Mouse (Mus musculus): ENCODE measurements around the gene Mef2b. TPM values are rescaled to one million over a fixed set of nuclear protein-coding genes. Genes with fewer than 3 reads are reported as not detected.
A peak's percentile ranks its signal among the peaks of the same experiment; 100 is the strongest.

Gene Mef2b
- polyA plus RNA-seq, 1 experiment: 0.31 TPM

GRCm38 (mm10) chr8:70114488-70114887 is 25.0 kb upstream of the Mef2b start:
- H3K4me3 ChIP-seq (replicated peaks; ENCODE audit: extremely low read depth, low read depth, low read length): no peak overlapping the region
- no peak for DNase-seq
- WGBS: 20% methylated on average over 6 of the region's 6 CpGs
- H3K4me1 ChIP-seq (ENCODE audit: control insufficient read depth, insufficient read depth, low read length): no peaks in the 10 kb centered on the region
- TF ChIP-seq POLR2A (IDR thresholded peaks at IDR 0.05; ENCODE audit: borderline replicate concordance, extremely low read depth, low read depth, low read length): no peak
- no peak for TF ChIP-seq CTCF (IDR thresholded peaks at IDR 0.05; ENCODE audit: insufficient read depth, low read length)

- no peak for TF ChIP-seq CTCF (IDR thresholded peaks at IDR 0.05; ENCODE audit: insufficient read depth, low read length)
- TF ChIP-seq POLR2A (IDR thresholded peaks at IDR 0.05; ENCODE audit: borderline replicate concordance, extremely low read depth, low read depth, low read length): no peak
- WGBS: 63% methylated on average over 13 of the region's 13 CpGs
- no peak for DNase-seq
- Histone ChIP-seq H3K4me1 (ENCODE audit: control insufficient read depth, insufficient read depth, low read length) (no peaks in the 10 kb centered on the region), H3K4me3 (replicated peaks; ENCODE audit: extremely low read depth, low read depth, low read length) (no peak overlapping the region)
These were observed 24.6 kb upstream of the Mef2b start for GRCm38 (mm10) chr8:70114892-70115291.

GRCm38 (mm10) chr8:70117611-70118010 is 21.9 kb upstream of the Mef2b start:
- DNase-seq: no peak
- 8% methylated on average over 9 of the region's 9 CpGs for WGBS
- Histone ChIP-seq H3K4me3 (replicated peaks; ENCODE audit: extremely low read depth, low read depth, low read length) (no peak overlapping the region), H3K4me1 (ENCODE audit: control insufficient read depth, insufficient read depth, low read length) (no peaks in the 10 kb centered on the region)
- no peak for TF ChIP-seq CTCF (IDR thresholded peaks at IDR 0.05; ENCODE audit: insufficient read depth, low read length)
- no peak for TF ChIP-seq POLR2A (IDR thresholded peaks at IDR 0.05; ENCODE audit: borderline replicate concordance, extremely low read depth, low read depth, low read length)

GRCm38 (mm10) chr8:70118726-70119700 is 20.5 kb upstream of the Mef2b start:
- WGBS: 17% methylated on average over 17 of the region's 17 CpGs
- no peak for DNase-seq
- Histone ChIP-seq H3K4me3 (replicated peaks; ENCODE audit: extremely low read depth, low read depth, low read length) (no peak overlapping the region), H3K4me1 (ENCODE audit: control insufficient read depth, insufficient read depth, low read length) (no peaks in the 10 kb centered on the region)
- TF ChIP-seq POLR2A (IDR thresholded peaks at IDR 0.05; ENCODE audit: borderline replicate concordance, extremely low read depth, low read depth, low read length) (no peak), CTCF (IDR thresholded peaks at IDR 0.05; ENCODE audit: insufficient read depth, low read length) (no peak)

- WGBS: 2% methylated on average over 19 of the region's 19 CpGs
- TF ChIP-seq CTCF (IDR thresholded peaks at IDR 0.05; ENCODE audit: insufficient read depth, low read length) (no peak), POLR2A (IDR thresholded peaks at IDR 0.05; ENCODE audit: borderline replicate concordance, extremely low read depth, low read depth, low read length) (no peak)
- Histone ChIP-seq H3K4me3 (replicated peaks; ENCODE audit: extremely low read depth, low read depth, low read length) (no peak within 1 kb of the TSS), H3K4me1 (ENCODE audit: control insufficient read depth, insufficient read depth, low read length) (no peaks in the 10 kb centered on the region)
- no peak for DNase-seq
These were observed 18.8 kb upstream of the Mef2b start, which contains the start of gene Ncan for GRCm38 (mm10) chr8:70120667-70121066. Gene Ncan, minus strand, starts transcription at chr8:70120873.

GRCm38 (mm10) chr8:70122863-70123262 is 16.6 kb upstream of the Mef2b start:
- no peak for TF ChIP-seq POLR2A (IDR thresholded peaks at IDR 0.05; ENCODE audit: borderline replicate concordance, extremely low read depth, low read depth, low read length)
- TF ChIP-seq CTCF (IDR thresholded peaks at IDR 0.05; ENCODE audit: insufficient read depth, low read length): peak; percentile 42
- no peaks in the 10 kb centered on the region for H3K4me1 ChIP-seq (ENCODE audit: control insufficient read depth, insufficient read depth, low read length)
- 56% methylated on average over 2 of the region's 2 CpGs for WGBS
- no peak overlapping the region for H3K4me3 ChIP-seq (replicated peaks; ENCODE audit: extremely low read depth, low read depth, low read length)
- no peak for DNase-seq

- Histone ChIP-seq H3K4me1 (ENCODE audit: control insufficient read depth, insufficient read depth, low read length) (no peaks in the 10 kb centered on the region), H3K4me3 (replicated peaks; ENCODE audit: extremely low read depth, low read depth, low read length) (no peak overlapping the region)
- whole genome bisulfite sequencing: 58% methylated on average over 8 of the region's 8 CpGs
- DNase-seq: no peak
- no peak for TF ChIP-seq CTCF (IDR thresholded peaks at IDR 0.05; ENCODE audit: insufficient read depth, low read length)
- no peak for TF ChIP-seq POLR2A (IDR thresholded peaks at IDR 0.05; ENCODE audit: borderline replicate concordance, extremely low read depth, low read depth, low read length)
These were observed 14.5 kb upstream of the Mef2b start for GRCm38 (mm10) chr8:70124992-70125391.

- TF ChIP-seq CTCF (IDR thresholded peaks at IDR 0.05; ENCODE audit: insufficient read depth, low read length) (no peak), POLR2A (IDR thresholded peaks at IDR 0.05; ENCODE audit: borderline replicate concordance, extremely low read depth, low read depth, low read length) (no peak)
- Histone ChIP-seq H3K4me3 (replicated peaks; ENCODE audit: extremely low read depth, low read depth, low read length) (no peak overlapping the region), H3K4me1 (ENCODE audit: control insufficient read depth, insufficient read depth, low read length) (peaks cover 3% of the 10 kb centered on the region; the same call in 1 of the 2 replicates)
- DNase-seq: no peak
- WGBS: 50% methylated on average over 3 of the region's 3 CpGs
These were observed 11.1 kb upstream of the Mef2b start for GRCm38 (mm10) chr8:70128435-70128834.

GRCm38 (mm10) chr8:70129309-70129952 is 10.1 kb upstream of the Mef2b start:
- TF ChIP-seq POLR2A (IDR thresholded peaks at IDR 0.05; ENCODE audit: borderline replicate concordance, extremely low read depth, low read depth, low read length) (no peak), CTCF (IDR thresholded peaks at IDR 0.05; ENCODE audit: insufficient read depth, low read length) (no peak)
- peaks cover 3% of the 10 kb centered on the region; the same call in 1 of the 2 replicates for H3K4me1 ChIP-seq (ENCODE audit: control insufficient read depth, insufficient read depth, low read length)
- DNase-seq: no peak
- WGBS: 51% methylated on average over 9 of the region's 9 CpGs
- no peak overlapping the region for H3K4me3 ChIP-seq (replicated peaks; ENCODE audit: extremely low read depth, low read depth, low read length)
